Mouse (Mus musculus) limb, embryonic 13.5 days (tissue): ENCODE results near the gene Gm1140. TPM values are rescaled to one million over a fixed set of nuclear protein-coding genes. Genes with fewer than 3 reads are reported as not detected.
"Not testable (repeated sequence)": the region's sequence is repeated elsewhere in the genome, so short reads cannot be mapped to it uniquely, and the experiment has no call there.

ENCODE experiments used
- ATAC-seq: fragments of 200-750 bp; cut with Nextera tagmentation; 2 replicates; pipeline ENCODE4 v1.8.0; 2017; ENCODE audit warnings: low read depth, moderate number of reproducible peaks, moderate TSS enrichment; ENCODE audit not compliant: low FRiP score
- H3K27ac ChIP-seq: fragments of 300-500 bp; sonication (generic); 2 replicates; pipeline ENCODE4 v1.5.1; 2015; ENCODE audit warnings: inconsistent platforms, mild to moderate bottlenecking, moderate library complexity
- H3K27me3 ChIP-seq: fragments of 300-500 bp; sonication (generic); 2 replicates; pipeline ENCODE4 v1.6.1; 2015; ENCODE audit warnings: mild to moderate bottlenecking, inconsistent platforms
- H3K36me3 ChIP-seq: fragments of 300-500 bp; sonication (generic); 2 replicates; pipeline ENCODE4 v1.6.1; 2015; ENCODE audit warnings: inconsistent platforms, mild to moderate bottlenecking, moderate library complexity
- H3K4me1 ChIP-seq: fragments of 300-500 bp; sonication (generic); 2 replicates; pipeline ENCODE4 v1.6.1; 2015; ENCODE audit warnings: inconsistent platforms
- H3K4me2 ChIP-seq: fragments of 300-500 bp; sonication (generic); replicated peaks from 2 replicates; pipeline ENCODE4 v1.6.1; 2015; ENCODE audit warnings: inconsistent platforms, mild to moderate bottlenecking, moderate library complexity
- H3K4me3 ChIP-seq: fragments of 300-500 bp; sonication (generic); 2 replicates; pipeline ENCODE4 v1.5.1; 2015; ENCODE audit warnings: moderate library complexity, mild to moderate bottlenecking, inconsistent platforms
- H3K9ac ChIP-seq: fragments of 300-500 bp; sonication (generic); 2 replicates; pipeline ENCODE4 v1.6.1; 2015; ENCODE audit warnings: mild to moderate bottlenecking, inconsistent platforms
- H3K9me3 ChIP-seq: fragments of 300-500 bp; sonication (generic); 2 replicates; pipeline ENCODE4 v1.6.1; 2016; ENCODE audit warnings: inconsistent platforms
- WGBS: fragments of 180-500 bp; shearing (Covaris S2); methylation state at CpG from one replicate; pipeline ENCODE4 v1.1.7; 2015; 5-methylcytosine and 5-hydroxymethylcytosine counted together
- polyA plus RNA-seq: library from polyadenylated mRNA; unstranded; fragments of >200 nt; fragmentation: Nextera tagmentation; extraction: Ambion mirVana; gene quantifications from 2 replicates; pipeline ENCODE4 v1.2.1, GENCODE M21; 2015

Gm1140 gene
- not detected in 2 replicates for polyA plus RNA-seq

GRCm38 (mm10) chrX:67693462-67693861 lies at the start of gene Gm1140:
Gene Gm1140 (minus strand): TSS chrX:67693562.
- ATAC-seq, H3K4me3 ChIP-seq, H3K27ac ChIP-seq, H3K9me3 ChIP-seq, H3K4me2 ChIP-seq, H3K36me3 ChIP-seq, H3K27me3 ChIP-seq, H3K9ac ChIP-seq, H3K4me1 ChIP-seq: not testable (repeated sequence)
- WGBS = 86% methylated on average over 5 of the region's 11 CpGs

GRCm38 (mm10) chrX:67695398-67695797 lies 2.0 kb upstream of the Gm1140 start, which contains the start of gene Gm14692:
Gene Gm14692 (plus strand): TSS chrX:67695698.
- not testable (repeated sequence) for H3K36me3 ChIP-seq, H3K9me3 ChIP-seq, H3K27ac ChIP-seq, H3K4me2 ChIP-seq, ATAC-seq, H3K27me3 ChIP-seq, H3K9ac ChIP-seq, H3K4me3 ChIP-seq, H3K4me1 ChIP-seq
- 90% methylated on average over 2 of the region's 10 CpGs for WGBS

Other genes starting within 250 kb of the Gm1140 start
- not detected in 2 replicates for gene Gm14692, start 2.1 kb upstream of the Gm1140 start, polyA plus RNA-seq
- gene 4933436I01Rik, start 227.9 kb upstream of the Gm1140 start, polyA plus RNA-seq = not detected in 2 replicates